Mouse (Mus musculus) CH12.LX (cell line): ENCODE measurements at regions not wholly inside any gene's neighbourhood (a gene's known extent, or its start where the extent isn't known, plus 50 kb on each side); places are given as distances from the start of the nearest gene placed in this dataset.

Experiments
- CTCF ChIP-seq, 2 experiments: IDR thresholded peaks in 1 of 2; conservative IDR thresholded peaks in 1 of 2; 2 replicates each; pipeline ENCODE4 v1.5.1; 2011 to 2012; ENCODE audit warnings: low read depth in 2 of 2, low read length in 2 of 2, improper control_type of control experiment in 1 of 2, inconsistent platforms in 1 of 2, mild to moderate bottlenecking in 1 of 2, moderate library complexity in 1 of 2
- POLR2A ChIP-seq: IDR thresholded peaks from 2 replicates; pipeline ENCODE4 v1.6.1; 2011; ENCODE audit warnings: low read depth, mild to moderate bottlenecking, improper control_type of control experiment, low read length
- ZNF384 ChIP-seq: IDR thresholded peaks from 2 replicates; pipeline ENCODE4 v1.6.1; 2012; ENCODE audit warnings: low read depth, low read length, improper control_type of control experiment, inconsistent platforms

DNA sequence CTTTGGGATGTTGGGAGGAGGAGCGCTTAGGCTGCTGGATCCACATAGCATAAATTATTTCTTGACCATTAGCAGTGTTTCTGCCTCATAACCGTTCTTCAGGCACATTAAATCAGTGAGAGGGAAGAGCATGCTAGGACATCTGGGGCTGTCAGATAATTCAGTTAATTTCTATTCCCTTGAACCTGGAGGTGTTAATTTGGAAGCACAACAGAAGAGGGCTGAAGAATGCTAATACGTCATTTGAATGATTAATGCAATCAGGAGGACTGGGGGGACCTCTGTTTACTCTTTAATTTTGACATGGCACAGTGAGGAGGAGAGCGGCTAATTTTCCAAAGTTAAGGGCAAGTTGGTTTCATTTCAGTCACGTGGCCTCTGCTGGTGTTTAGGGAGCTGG is 294.8 kb downstream of the Bcl11a start:
- TF ChIP-seq POLR2A (no peak), CTCF (conservative IDR thresholded peaks at IDR 0.05 in 1 of 2, IDR thresholded peaks at IDR 0.05 in 1 of 2; ENCODE audit: low read depth in 2 of 2, low read length in 2 of 2) (no peak), ZNF384 (no peak)
